Mouse (Mus musculus): ENCODE measurements around the gene Ankmy2. TPM values are rescaled to one million over a fixed set of nuclear protein-coding genes. Genes with fewer than 3 reads are reported as not detected.
A peak's percentile ranks its signal among the peaks of the same experiment; 100 is the strongest.
"Not testable (repeated sequence)": the region's sequence is repeated elsewhere in the genome, so short reads cannot be mapped to it uniquely, and the experiment has no call there.

The Ankmy2 gene
- polyA plus RNA-seq, 1 experiment from 2014 or later, result 32.2 TPM

GRCm38 (mm10) chr12:36164126-36164791 is 7.3 kb downstream of the Ankmy2 start:
- no peak overlapping the region for H3K9ac ChIP-seq
- H3K4me3 ChIP-seq, result no peak overlapping the region
- WGBS, result 87% methylated on average over 7 of the region's 7 CpGs
- H3K36me3 ChIP-seq, result peaks cover 4% of the 10 kb centered on the region; the same call in 1 of the 2 replicates
- H3K9me3 ChIP-seq, result no peaks in the 10 kb centered on the region
- H3K27ac ChIP-seq, result no peak overlapping the region
- ATAC-seq (ENCODE audit: low FRiP score, low read depth), result no peak
- H3K27me3 ChIP-seq (replicated peaks), result no peaks in the 10 kb centered on the region
- H3K4me2 ChIP-seq (replicated peaks), result no peak overlapping the region
- H3K4me1 ChIP-seq, result no peaks in the 10 kb centered on the region

DNA sequence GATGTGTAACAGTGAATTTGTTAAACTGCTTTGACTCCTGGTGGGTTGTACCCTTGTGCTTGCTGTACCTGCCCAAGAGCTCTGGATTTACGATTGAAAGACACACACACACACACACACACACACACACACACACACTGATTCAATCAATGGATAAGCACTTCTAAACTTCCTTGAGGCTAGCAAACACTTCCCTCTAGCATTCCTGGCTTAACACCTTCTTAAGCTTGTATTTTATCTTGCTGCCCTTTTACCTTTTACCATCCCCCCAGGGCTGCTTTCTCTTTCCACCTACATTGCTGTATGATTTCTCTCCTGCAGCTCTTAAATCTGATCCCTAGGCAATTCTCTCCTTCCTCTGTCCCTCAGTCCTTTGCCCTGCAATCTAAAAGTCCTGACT is 8.4 kb downstream of the Ankmy2 start:
- ATAC-seq (ENCODE audit: low FRiP score, low read depth), result no peak
- no peak overlapping the region for H3K9ac ChIP-seq
- peaks cover 4% of the 10 kb centered on the region; the same call in 1 of the 2 replicates for H3K36me3 ChIP-seq
- H3K27ac ChIP-seq, result no peak overlapping the region
- no peaks in the 10 kb centered on the region for H3K4me1 ChIP-seq
- H3K27me3 ChIP-seq (replicated peaks), result no peaks in the 10 kb centered on the region
- no peak overlapping the region for H3K4me3 ChIP-seq
- no peak overlapping the region for H3K4me2 ChIP-seq (replicated peaks)
- WGBS, result 77% methylated on average over 1 of the region's 1 CpGs
- no peaks in the 10 kb centered on the region for H3K9me3 ChIP-seq

- Histone ChIP-seq H3K27me3 (replicated peaks) (no peaks in the 10 kb centered on the region), H3K9ac (no peak overlapping the region), H3K9me3 (no peaks in the 10 kb centered on the region), H3K36me3 (peaks cover 39% of the 10 kb centered on the region), H3K4me1 (no peaks in the 10 kb centered on the region), H3K4me2 (replicated peaks) (no peak overlapping the region), H3K27ac (no peak overlapping the region), H3K4me3 (no peak overlapping the region)
- no peak for ATAC-seq (ENCODE audit: low FRiP score, low read depth)
- WGBS, result 95% methylated on average over 5 of the region's 5 CpGs
Observed at GRCm38 (mm10) chr12:36177227-36177626, 20.3 kb downstream of the Ankmy2 start.

- Histone ChIP-seq H3K4me3 (no peak overlapping the region), H3K27me3 (replicated peaks) (no peaks in the 10 kb centered on the region), H3K9me3 (no peaks in the 10 kb centered on the region), H3K4me2 (replicated peaks) (no peak overlapping the region), H3K4me1 (no peaks in the 10 kb centered on the region), H3K36me3 (peaks cover 43% of the 10 kb centered on the region), H3K27ac (no peak overlapping the region), H3K9ac (no peak overlapping the region)
- 83% methylated on average over 6 of the region's 6 CpGs for WGBS
- no peak for ATAC-seq (ENCODE audit: low FRiP score, low read depth)
Observed at GRCm38 (mm10) chr12:36182570-36182969, 25.7 kb downstream of the Ankmy2 start.

DNA sequence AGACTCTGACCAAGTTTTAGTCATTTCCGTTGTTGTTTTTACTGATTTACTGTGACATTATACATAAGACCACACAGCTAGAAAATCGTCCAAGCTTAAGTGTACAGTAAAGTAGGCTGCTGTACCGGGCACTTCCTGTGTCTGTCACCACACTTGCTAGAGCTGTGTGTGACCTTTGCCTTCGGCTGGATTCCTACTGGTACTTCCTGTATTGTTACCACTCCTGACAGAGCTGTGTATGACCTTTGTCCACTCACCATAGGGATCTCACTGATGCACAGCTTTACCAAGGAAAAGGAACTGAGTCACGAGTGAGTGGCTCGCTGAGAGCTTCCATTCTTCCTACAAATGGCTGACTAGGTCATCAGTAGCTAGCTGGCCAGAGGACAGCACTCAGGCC is 30.2 kb downstream of the Ankmy2 start:
- 78% methylated on average over 6 of the region's 6 CpGs for WGBS
- Histone ChIP-seq H3K9me3 (no peaks in the 10 kb centered on the region), H3K36me3 (peaks cover 57% of the 10 kb centered on the region), H3K9ac (no peak overlapping the region), H3K4me2 (replicated peaks) (no peak overlapping the region), H3K27ac (no peak overlapping the region), H3K4me1 (no peaks in the 10 kb centered on the region), H3K27me3 (replicated peaks) (no peaks in the 10 kb centered on the region), H3K4me3 (no peak overlapping the region)
- no peak for ATAC-seq (ENCODE audit: low FRiP score, low read depth)

DNA sequence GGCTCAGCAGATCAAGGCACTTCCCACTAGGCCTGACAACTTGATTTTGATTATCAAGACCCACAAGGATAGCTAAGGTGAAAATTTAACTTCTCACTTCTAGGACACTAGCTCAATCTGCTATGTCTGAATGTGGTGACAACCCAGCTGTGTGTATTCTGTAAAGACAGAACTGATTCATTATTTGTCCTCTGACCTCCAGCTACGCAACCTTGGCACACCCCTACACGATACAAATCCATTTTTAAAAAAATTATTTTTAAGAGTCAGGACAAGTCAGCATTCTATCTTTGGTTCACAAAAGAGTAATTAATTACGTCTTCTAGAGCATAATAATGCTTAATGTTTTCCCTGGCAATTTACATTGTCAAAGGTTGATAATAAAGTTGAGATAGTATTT is 32.7 kb downstream of the Ankmy2 start:
- no peaks in the 10 kb centered on the region for H3K4me1 ChIP-seq
- no peak overlapping the region for H3K27ac ChIP-seq
- H3K9me3 ChIP-seq, result no peaks in the 10 kb centered on the region
- H3K36me3 ChIP-seq, result peaks cover 52% of the 10 kb centered on the region
- WGBS, result 94% methylated on average over 3 of the region's 3 CpGs
- H3K27me3 ChIP-seq (replicated peaks), result no peaks in the 10 kb centered on the region
- no peak overlapping the region for H3K4me2 ChIP-seq (replicated peaks)
- ATAC-seq (ENCODE audit: low FRiP score, low read depth), result no peak
- H3K9ac ChIP-seq, result no peak overlapping the region
- no peak overlapping the region for H3K4me3 ChIP-seq

DNA sequence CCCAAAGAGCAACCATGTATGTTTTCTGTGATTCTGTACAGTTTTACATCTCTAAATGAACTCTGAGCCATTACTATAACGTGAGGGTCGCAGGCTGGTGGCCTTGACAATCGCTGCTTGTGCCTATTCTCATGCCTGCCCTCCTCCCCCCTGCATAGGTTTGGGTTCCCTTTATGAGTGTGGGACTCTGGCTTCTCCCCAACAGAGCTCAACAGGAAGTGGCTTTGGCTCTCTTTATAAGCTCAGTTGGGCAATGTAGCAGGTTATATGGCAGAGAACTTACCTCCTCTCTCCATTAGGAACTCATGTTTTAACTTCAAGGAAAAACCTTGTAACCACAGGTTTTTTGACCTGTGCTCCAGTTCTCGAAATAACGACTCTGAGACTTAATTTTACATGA is 33.4 kb downstream of the Ankmy2 start:
- Histone ChIP-seq H3K27me3 (replicated peaks) (no peaks in the 10 kb centered on the region), H3K27ac (no peak overlapping the region), H3K4me1 (no peaks in the 10 kb centered on the region), H3K4me3 (no peak overlapping the region), H3K9ac (no peak overlapping the region), H3K36me3 (peaks cover 59% of the 10 kb centered on the region), H3K9me3 (no peaks in the 10 kb centered on the region), H3K4me2 (replicated peaks) (no peak overlapping the region)
- WGBS, result 93% methylated on average over 5 of the region's 5 CpGs
- no peak for ATAC-seq (ENCODE audit: low FRiP score, low read depth)

DNA sequence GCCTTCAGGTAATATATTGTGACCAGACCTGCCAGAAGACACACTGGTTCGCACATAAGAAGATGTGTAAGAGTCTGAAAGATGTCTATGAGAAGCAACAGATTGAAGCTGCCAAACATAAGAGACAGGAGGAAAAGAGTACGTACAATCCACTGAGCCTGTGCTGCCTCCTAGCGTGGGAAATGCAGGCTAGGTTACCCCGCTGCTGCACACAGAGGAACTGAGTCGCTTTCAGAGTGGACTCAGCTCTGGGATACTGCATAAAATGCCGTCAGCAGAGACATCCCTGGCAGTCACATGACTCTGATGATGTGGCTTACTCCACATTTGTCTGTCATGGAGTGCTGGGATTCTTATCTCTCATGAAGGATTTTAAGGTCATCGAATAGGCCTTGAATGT is 38.1 kb downstream of the Ankmy2 start:
- no peak overlapping the region for H3K4me2 ChIP-seq (replicated peaks)

DNA sequence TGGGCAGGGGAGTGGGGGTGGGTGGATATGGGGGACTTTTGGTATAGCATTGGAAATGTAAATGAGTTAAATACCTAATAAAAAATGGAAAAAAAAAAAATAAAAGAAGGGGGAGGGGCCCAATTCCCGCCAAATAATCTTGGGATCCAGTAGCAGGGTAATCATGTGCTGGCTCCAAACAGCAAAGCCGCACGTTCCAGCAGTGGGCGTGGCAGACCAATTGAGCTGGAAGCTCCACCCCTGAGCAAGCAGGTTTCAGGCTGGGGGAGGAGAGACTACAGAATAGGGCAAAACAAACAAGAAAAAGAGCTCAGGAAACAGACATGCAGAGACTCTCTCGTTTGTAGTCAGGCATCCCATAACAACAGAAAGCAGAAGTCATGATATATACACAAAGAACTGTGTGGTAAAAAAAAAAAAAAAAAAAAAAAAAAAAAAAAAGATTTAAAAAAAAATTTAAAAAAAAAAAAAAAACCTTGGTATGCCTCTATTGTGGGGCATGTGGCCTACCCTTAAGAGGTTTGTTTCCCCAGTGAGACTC is 48.7 kb downstream of the Ankmy2 start:
- ATAC-seq (ENCODE audit: low FRiP score, low read depth); H3K36me3 ChIP-seq; H3K4me2 ChIP-seq (replicated peaks); H3K4me3 ChIP-seq; H3K9me3 ChIP-seq; H3K27ac ChIP-seq; H3K4me1 ChIP-seq; H3K27me3 ChIP-seq (replicated peaks); H3K9ac ChIP-seq: not testable (repeated sequence)
- WGBS, result 38% methylated on average over 5 of the region's 5 CpGs

More for the DNA sequence above, 38.1 kb downstream of the Ankmy2 start:
- Histone ChIP-seq H3K9ac (no peak overlapping the region), H3K27me3 (replicated peaks) (no peaks in the 10 kb centered on the region), H3K36me3 (peaks cover 57% of the 10 kb centered on the region), H3K27ac (no peak overlapping the region), H3K4me3 (no peak overlapping the region), H3K4me1 (no peaks in the 10 kb centered on the region), H3K9me3 (peaks cover 19% of the 10 kb centered on the region)
- ATAC-seq (ENCODE audit: low FRiP score, low read depth), result no peak
- 90% methylated on average over 7 of the region's 7 CpGs for WGBS

DNA sequence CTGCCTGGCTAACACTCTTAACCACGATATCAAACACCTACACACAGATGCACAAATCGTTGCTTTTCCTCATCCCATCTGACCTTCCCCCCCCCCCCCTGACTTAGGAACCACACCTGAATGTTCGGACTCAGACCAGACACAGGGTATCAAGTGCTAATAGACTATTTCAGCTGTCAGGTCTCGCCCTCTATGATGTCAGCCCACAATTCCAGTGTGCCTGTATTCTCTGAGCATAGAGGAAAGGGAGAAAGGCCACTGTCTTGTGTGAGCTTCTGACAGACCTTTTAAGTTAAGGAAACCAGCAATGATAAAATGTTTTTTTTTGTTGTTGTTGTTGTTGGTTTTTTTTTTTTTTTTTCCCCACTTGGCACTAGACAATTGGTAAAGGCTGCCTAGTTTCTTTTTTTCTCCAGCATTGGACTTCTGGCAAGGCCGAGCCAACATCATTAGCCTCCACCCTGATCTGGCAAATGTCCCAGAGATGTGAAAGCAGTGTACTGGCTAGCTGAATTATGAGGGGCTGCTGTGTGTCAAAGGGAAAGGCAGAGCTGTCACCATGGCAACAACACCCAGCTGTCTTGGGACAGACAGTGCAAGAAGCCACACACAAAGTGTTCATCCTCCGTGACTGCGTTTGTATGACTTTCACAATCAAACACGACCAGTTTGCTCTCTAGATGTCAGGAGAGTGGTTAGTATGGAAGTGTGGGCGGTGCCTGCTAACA is 50.3 kb downstream of the Ankmy2 start:
- Histone ChIP-seq H3K27me3 (replicated peaks) (no peaks in the 10 kb centered on the region), H3K27ac (no peak overlapping the region), H3K4me2 (replicated peaks) (peak overlapping the region; percentile 35), H3K4me1 (peaks cover 8% of the 10 kb centered on the region; the same call in 1 of the 2 replicates), H3K9me3 (no peaks in the 10 kb centered on the region), H3K9ac (no peak overlapping the region), H3K36me3 (no peaks in the 10 kb centered on the region), H3K4me3 (no peak overlapping the region)
- 41% methylated on average over 9 of the region's 9 CpGs for WGBS
- peak; percentile 99 for ATAC-seq (ENCODE audit: low FRiP score, low read depth)

- no peaks in the 10 kb centered on the region for H3K9me3 ChIP-seq
- WGBS, result 63% methylated on average over 7 of the region's 7 CpGs
- H3K4me2 ChIP-seq (replicated peaks), result peak overlapping the region; percentile 35
- ATAC-seq (ENCODE audit: low FRiP score, low read depth), result peak; percentile 56; the same call in 1 of the 2 replicates
- no peak overlapping the region for H3K27ac ChIP-seq
- H3K4me1 ChIP-seq, result peaks cover 8% of the 10 kb centered on the region; the same call in 1 of the 2 replicates
- no peak overlapping the region for H3K4me3 ChIP-seq
- no peaks in the 10 kb centered on the region for H3K36me3 ChIP-seq
- H3K27me3 ChIP-seq (replicated peaks), result no peaks in the 10 kb centered on the region
- no peak overlapping the region for H3K9ac ChIP-seq
Observed at GRCm38 (mm10) chr12:36207800-36208148, 50.9 kb downstream of the Ankmy2 start.

GRCm38 (mm10) chr12:36208456-36208855 is 51.5 kb downstream of the Ankmy2 start:
- H3K4me2 ChIP-seq (replicated peaks), result no peak overlapping the region
- ATAC-seq (ENCODE audit: low FRiP score, low read depth), result no peak
- no peak overlapping the region for H3K27ac ChIP-seq
- H3K4me1 ChIP-seq, result peaks cover 8% of the 10 kb centered on the region; the same call in 1 of the 2 replicates
- no peak overlapping the region for H3K4me3 ChIP-seq
- H3K27me3 ChIP-seq (replicated peaks), result no peaks in the 10 kb centered on the region
- WGBS, result 74% methylated on average over 19 of the region's 19 CpGs
- no peaks in the 10 kb centered on the region for H3K36me3 ChIP-seq
- H3K9ac ChIP-seq, result no peak overlapping the region
- H3K9me3 ChIP-seq, result no peaks in the 10 kb centered on the region

All from neural tube, embryonic 12.5 days (tissue).